Mouse (Mus musculus): ENCODE measurements around the gene Meaf6.

DNA sequence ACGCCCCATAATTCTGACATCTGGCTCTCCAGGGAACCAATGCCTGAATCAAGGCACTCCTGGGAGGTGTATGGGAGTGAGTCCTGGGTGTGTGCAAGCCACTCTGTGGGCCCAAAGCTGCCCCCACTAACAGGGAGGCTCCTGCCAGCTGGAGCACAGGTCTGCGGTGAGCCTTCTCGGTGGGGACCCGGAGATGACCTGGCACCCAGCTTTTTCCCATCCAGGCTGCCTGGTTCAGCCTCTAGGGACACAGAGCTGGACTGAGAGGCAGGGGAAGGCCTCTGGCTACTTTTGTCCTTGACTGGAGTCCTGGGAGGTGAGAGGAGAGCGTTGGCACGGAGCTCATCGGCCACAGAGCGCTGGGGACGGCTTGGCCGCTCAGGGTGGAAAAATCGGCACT is 34.8 kb downstream of the Meaf6 start:
- TF ChIP-seq CTCF (IDR thresholded peaks at IDR 0.05; ENCODE audit: extremely low read depth, insufficient read length, insufficient replicate concordance, low read depth, low read length) (no peak), POLR2A (IDR thresholded peaks at IDR 0.05; ENCODE audit: low read depth, low read length) (no peak)
